8 mouse cellular contexts compared by ENCODE assay signal in the genomic region with DNA sequence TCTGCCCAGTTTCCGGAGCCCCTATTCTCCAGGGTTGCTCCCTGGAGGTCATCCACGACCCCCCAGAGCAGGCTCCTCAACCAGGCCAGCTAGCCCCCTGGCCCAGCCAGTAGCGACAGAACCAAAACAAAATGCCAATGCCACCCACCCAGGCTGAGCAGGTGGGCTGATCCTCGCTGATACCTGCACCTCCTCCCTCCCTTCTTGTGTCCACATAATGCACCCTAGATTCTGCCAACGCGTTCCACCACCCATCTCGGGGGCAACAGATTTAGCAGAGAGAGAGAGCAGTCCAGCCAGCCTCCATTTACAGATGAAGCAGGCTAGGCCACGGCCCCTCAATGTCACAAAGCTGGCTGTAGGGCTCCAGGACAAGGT. TPM values are rescaled to one million over a fixed set of nuclear protein-coding genes. Genes with fewer than 3 reads are reported as not detected.
A peak's percentile ranks its signal among the peaks of the same experiment; 100 is the strongest.
DNase-seq lines count a peak whose midpoint lies in the region; ATAC-seq and TF ChIP-seq lines count a peak whose summit lies in the region.

No protein-coding gene starts in this region.

- no peaks in the 10 kb centered on the region for H3K27me3 ChIP-seq in neural tube, embryonic 11.5 days (ENCODE audit: control insufficient read depth, insufficient read depth, low read length)
- H3K27me3 ChIP-seq in limb, embryonic 15.5 days: no peaks in the 10 kb centered on the region
- H3K27me3 ChIP-seq in stomach, postnatal 0 days (ENCODE audit: control insufficient read depth, insufficient read depth, low read length): no peaks in the 10 kb centered on the region

- no peak for TF ChIP-seq CTCF in stomach, postnatal 0 days (IDR thresholded peaks at IDR 0.05; ENCODE audit: low read depth)

- 0 out of 2 replicates have a peak, but pooled peaks have one; percentile 9 for ATAC-seq in neural tube, embryonic 11.5 days (ENCODE audit: insufficient read depth, low FRiP score, low TSS enrichment)
- ATAC-seq in limb, embryonic 15.5 days (ENCODE audit: insufficient number of reproducible peaks, low FRiP score, low TSS enrichment, low read depth): no peak
- ATAC-seq in stomach, postnatal 0 days (ENCODE audit: low FRiP score, low TSS enrichment): no peak; the same call in 1 of the 2 replicates

- H3K4me3 ChIP-seq in neural tube, embryonic 11.5 days (ENCODE audit: low read depth, low read length): peak overlapping the region; percentile 97
- peak overlapping the region; percentile 62 for H3K4me3 ChIP-seq in limb, embryonic 15.5 days
- H3K4me3 ChIP-seq in stomach, postnatal 0 days (ENCODE audit: low read depth, low read length): peak overlapping the region; percentile 88

- no peaks in the 10 kb centered on the region for H3K9me3 ChIP-seq in neural tube, embryonic 11.5 days (ENCODE audit: control insufficient read depth, low read length)
- H3K9me3 ChIP-seq in limb, embryonic 15.5 days: no peaks in the 10 kb centered on the region
- no peaks in the 10 kb centered on the region for H3K9me3 ChIP-seq in stomach, postnatal 0 days (ENCODE audit: control insufficient read depth, low read length)

- no peak for TF ChIP-seq EP300 in stomach, postnatal 0 days (optimal IDR thresholded peaks at IDR 0.05)

- DNase-seq in cerebellum, adult 11-12 months: peak; percentile 57
- no peak for DNase-seq in cerebellum, postnatal 10 days
- no peak for DNase-seq in neural tube, embryonic 11.5 days (ENCODE audit: low spot score)
- DNase-seq in neural tube, embryonic 10.5 days (ENCODE audit: extremely low spot score, low spot score): no peak
- no peak for DNase-seq in stomach, postnatal 0 days (ENCODE audit: low spot score)
- no peak for DNase-seq in retina, postnatal 1 day
- no peak for DNase-seq in kidney, postnatal 36 days

- H3K4me2 ChIP-seq in neural tube, embryonic 11.5 days (ENCODE audit: low read depth): peak overlapping the region; percentile 92
- H3K4me2 ChIP-seq in limb, embryonic 15.5 days: peak overlapping the region; percentile 89
- H3K4me2 ChIP-seq in stomach, postnatal 0 days (replicated peaks; ENCODE audit: low read depth): peak overlapping the region; percentile 97

- H3K27ac ChIP-seq in neural tube, embryonic 11.5 days (ENCODE audit: low read depth, low read length): no peak overlapping the region
- peak overlapping the region; percentile 38; the same call in 1 of the 2 replicates for H3K27ac ChIP-seq in limb, embryonic 15.5 days
- 0 out of 2 replicates have a peak overlapping the region, but pooled peaks have one; percentile 77 for H3K27ac ChIP-seq in stomach, postnatal 0 days (replicated peaks)

- peaks cover 2% of the 10 kb centered on the region; the same call in 1 of the 2 replicates for H3K36me3 ChIP-seq in neural tube, embryonic 11.5 days (ENCODE audit: control insufficient read depth, insufficient read depth, low read length)
- peaks cover 8% of the 10 kb centered on the region for H3K36me3 ChIP-seq in limb, embryonic 15.5 days
- no peaks in the 10 kb centered on the region for H3K36me3 ChIP-seq in stomach, postnatal 0 days (ENCODE audit: control insufficient read depth, insufficient read depth, low read length)

- H3K9ac ChIP-seq in neural tube, embryonic 11.5 days (ENCODE audit: low read length): peak overlapping the region; percentile 91
- peak overlapping the region; percentile 77 for H3K9ac ChIP-seq in limb, embryonic 15.5 days
- H3K9ac ChIP-seq in stomach, postnatal 0 days (ENCODE audit: low read length): peak overlapping the region; percentile 83

- H3K4me1 ChIP-seq in neural tube, embryonic 11.5 days (ENCODE audit: control insufficient read depth, insufficient read depth, low read length): peaks cover 17% of the 10 kb centered on the region
- peaks cover 26% of the 10 kb centered on the region for H3K4me1 ChIP-seq in limb, embryonic 15.5 days
- H3K4me1 ChIP-seq in stomach, postnatal 0 days (replicated peaks; ENCODE audit: control insufficient read depth, insufficient read depth): no peaks in the 10 kb centered on the region

- 31% methylated on average over 8 of the region's 8 CpGs for WGBS in neural tube, embryonic 11.5 days
- 29% methylated on average over 8 of the region's 8 CpGs for WGBS in limb, embryonic 15.5 days
- WGBS in stomach, postnatal 0 days: 34% methylated on average over 8 of the region's 8 CpGs

RNA-seq across cellular contexts. Expression of gene Zfp316, which starts 0.8 kb away (rescaled TPM):
- polyA plus RNA-seq in neural tube, embryonic 11.5 days (2014; fragmentation: Nextera tagmentation; extraction: Ambion mirVana): 4.1 and 4.8 TPM in 2 replicates
- 3.1 and 3.6 TPM in 2 replicates for polyA plus RNA-seq in limb, embryonic 15.5 days (2015; fragmentation: Nextera tagmentation; extraction: Ambion mirVana)
- 1.4 and 1.7 TPM in 2 replicates for polyA plus RNA-seq in stomach, postnatal 0 days (2015; fragmentation: Nextera tagmentation; extraction: Ambion mirVana)

RNA-seq across cellular contexts. Expression of gene Zfp853, which starts 24.4 kb away (rescaled TPM):
- not detected in 2 replicates for polyA plus RNA-seq in neural tube, embryonic 11.5 days (2014; fragmentation: Nextera tagmentation; extraction: Ambion mirVana)
- 0.10 and 0.18 TPM in 2 replicates for polyA plus RNA-seq in limb, embryonic 15.5 days (2015; fragmentation: Nextera tagmentation; extraction: Ambion mirVana)
- 0.06 TPM in 2 replicates for polyA plus RNA-seq in stomach, postnatal 0 days (2015; fragmentation: Nextera tagmentation; extraction: Ambion mirVana)

RNA-seq across cellular contexts. Expression of gene Zfp12, which starts 34.0 kb away (rescaled TPM):
- polyA plus RNA-seq in neural tube, embryonic 11.5 days (2014; fragmentation: Nextera tagmentation; extraction: Ambion mirVana): 25.5 and 27.6 TPM in 2 replicates
- 14.8 and 17.0 TPM in 2 replicates for polyA plus RNA-seq in limb, embryonic 15.5 days (2015; fragmentation: Nextera tagmentation; extraction: Ambion mirVana)
- 4.2 and 4.5 TPM in 2 replicates for polyA plus RNA-seq in stomach, postnatal 0 days (2015; fragmentation: Nextera tagmentation; extraction: Ambion mirVana)

RNA-seq across cellular contexts. Expression of gene Spdye4a, which starts 42.3 kb away (rescaled TPM):
- not detected in 2 replicates for polyA plus RNA-seq in neural tube, embryonic 11.5 days (2014; fragmentation: Nextera tagmentation; extraction: Ambion mirVana)
- polyA plus RNA-seq in limb, embryonic 15.5 days (2015; fragmentation: Nextera tagmentation; extraction: Ambion mirVana): not detected in 2 replicates
- 0.05 TPM in 1 of 2 replicates, not detected in the other for polyA plus RNA-seq in stomach, postnatal 0 days (2015; fragmentation: Nextera tagmentation; extraction: Ambion mirVana)

RNA-seq across cellular contexts. Expression of gene E130309D02Rik, which starts 46.2 kb away (rescaled TPM):
- 56.5 and 57.3 TPM in 2 replicates for polyA plus RNA-seq in neural tube, embryonic 11.5 days (2014; fragmentation: Nextera tagmentation; extraction: Ambion mirVana)
- 28.5 and 33.2 TPM in 2 replicates for polyA plus RNA-seq in limb, embryonic 15.5 days (2015; fragmentation: Nextera tagmentation; extraction: Ambion mirVana)
- polyA plus RNA-seq in stomach, postnatal 0 days (2015; fragmentation: Nextera tagmentation; extraction: Ambion mirVana): 15.7 and 18.5 TPM in 2 replicates
